Mouse (Mus musculus) heart, embryonic 13.5 days (tissue): Measurements from ENCODE around the gene 9330182O14Rik. TPM values are rescaled to one million over a fixed set of nuclear protein-coding genes. Genes with fewer than 3 reads are reported as not detected.

Source experiments
- microRNA-seq: library from miRNA; unstranded; fragments of <30 nt; microRNA quantifications from one replicate; pipeline ENCODE4, GENCODE M21; 2016
- polyA plus RNA-seq: library from polyadenylated mRNA; unstranded; fragments of >200 nt; fragmentation: Nextera tagmentation; extraction: Ambion mirVana; gene quantifications from 2 replicates; pipeline ENCODE4 v1.2.1, GENCODE M21; 2015

The 9330182O14Rik gene
- polyA plus RNA-seq, 1 experiment from 2014 or later = not detected

Small RNAs within 50 kb of the gene (microRNA-seq; reads per million reads assigned to microRNA genes)
- not detected for gene Gm25958
